Mouse (Mus musculus) v-Abl transformed pro-B cells (cell line): Measurements from ENCODE around the gene Ank2.

ENCODE experiments used
- in situ Hi-C, 2 experiments: fragments of 400-800 bp; cut with MboI; formaldehyde crosslinking; loops; one replicate each; pipeline ENCODE4 v1.15.1; 2025; ENCODE audit not compliant: unreplicated experiment in 2 of 2

The Ank2 gene

GRCm38 (mm10) chr3:127012525-127012924 lies 486.6 kb downstream of the Ank2 start:
- in situ Hi-C loops = loop anchor here (5.0 to 25.0 kb wide), 4 partner anchors 435 to 1160 kb away; no protein-coding TSS in a partner anchor

GRCm38 (mm10) chr3:127005898-127006673 lies 493.1 kb downstream of the Ank2 start:
- in situ Hi-C loops = loop anchor here in 1 of 2 experiments (25.0 kb wide), 1 partner anchor 994 kb away; no protein-coding TSS in a partner anchor

GRCm38 (mm10) chr3:127004860-127005633 lies 494.1 kb downstream of the Ank2 start:
- in situ Hi-C loops = loop anchor here in 1 of 2 experiments (25.0 kb wide), 1 partner anchor 993 kb away; no protein-coding TSS in a partner anchor

GRCm38 (mm10) chr3:127003946-127004345 lies 495.2 kb downstream of the Ank2 start:
- in situ Hi-C loops = loop anchor here in 1 of 2 experiments (25.0 kb wide), 1 partner anchor 992 kb away; no protein-coding TSS in a partner anchor

- in situ Hi-C loops = no loop called here
Observed at GRCm38 (mm10) chr3:126998742-126999112, 500.4 kb downstream of the Ank2 start.

GRCm38 (mm10) chr3:126998008-126998741 lies 501.0 kb downstream of the Ank2 start:
- in situ Hi-C loops = no loop called here

- in situ Hi-C loops = no loop called here
Observed at GRCm38 (mm10) chr3:126997391-126998007, 501.7 kb downstream of the Ank2 start.

- in situ Hi-C loops = no loop called here
Observed at GRCm38 (mm10) chr3:126996721-126997120, 502.4 kb downstream of the Ank2 start.

GRCm38 (mm10) chr3:126995970-126996369 lies 503.2 kb downstream of the Ank2 start:
- in situ Hi-C loops = no loop called here

GRCm38 (mm10) chr3:126994149-126994548 lies 505.0 kb downstream of the Ank2 start:
- in situ Hi-C loops = no loop called here

- in situ Hi-C loops = no loop called here
Observed at GRCm38 (mm10) chr3:126989936-126990335, 509.2 kb downstream of the Ank2 start.

GRCm38 (mm10) chr3:126986687-126987086 lies 512.5 kb downstream of the Ank2 start:
- in situ Hi-C loops = no loop called here

- in situ Hi-C loops = no loop called here
Observed at GRCm38 (mm10) chr3:126982814-126983213, 516.3 kb downstream of the Ank2 start.

GRCm38 (mm10) chr3:126981163-126981562 lies 518.0 kb downstream of the Ank2 start:
- in situ Hi-C loops = no loop called here

GRCm38 (mm10) chr3:126979635-126980034 lies 519.5 kb downstream of the Ank2 start:
- in situ Hi-C loops = no loop called here

GRCm38 (mm10) chr3:126978768-126979410 lies 520.3 kb downstream of the Ank2 start:
- in situ Hi-C loops = no loop called here

GRCm38 (mm10) chr3:126977399-126977798 lies 521.8 kb downstream of the Ank2 start:
- in situ Hi-C loops = no loop called here

GRCm38 (mm10) chr3:126976793-126977192 lies 522.4 kb downstream of the Ank2 start:
- in situ Hi-C loops = no loop called here

GRCm38 (mm10) chr3:126975409-126975808 lies 523.7 kb downstream of the Ank2 start:
- in situ Hi-C loops = no loop called here

- in situ Hi-C loops = no loop called here
Observed at GRCm38 (mm10) chr3:126973551-126973950, 525.6 kb downstream of the Ank2 start.
